Comparison of ENCODE assay signal across 13 mouse cellular contexts in genomic region chr16:91866258-91866634, GRCm38 (mm10).
DNase-seq lines count a peak whose midpoint lies in the region; TF ChIP-seq lines count a peak whose summit lies in the region.
"Had no signal": no experiment of that assay in that cellular context is flagged by ENCODE, and none has a peak within 500 bp of the region (broad histone marks: within the 10 kb centered on the region; RNA-seq: fewer than 3 reads in every experiment).

No protein-coding gene starts in this region.

- H3K4me3 ChIP-seq in gastrocnemius, adult 2 months, result no peak overlapping the region
- H3K4me3 ChIP-seq: embryonic facial prominence, embryonic 12.5 days; hindbrain, embryonic 10.5 days; limb, embryonic 10.5 days had no signal

- DNase-seq in heart, adult 9 months (ENCODE audit: low spot score in 2 of 2), result peak; percentile 59 to 68
- no peak for DNase-seq in heart, postnatal 36 days
- peak; percentile 80 for DNase-seq in adipocyte (ENCODE audit: low spot score)
- peak; percentile 90 for DNase-seq in gastrocnemius, adult 2 months
- peak; percentile 49 to 62 for DNase-seq in heart, postnatal 14 days
- DNase-seq in lung, postnatal 4 days, result no peak
- DNase-seq in frontal cortex, postnatal 10 days (ENCODE audit: low spot score in 2 of 2), result no peak
- DNase-seq: cerebellum, adult 8-10 months; kidney, adult 18-20 months; lung, postnatal 14 days had no signal

- H3K27ac ChIP-seq in gastrocnemius, adult 2 months, result peak overlapping the region; percentile 89
- H3K27ac ChIP-seq: embryonic facial prominence, embryonic 12.5 days; limb, embryonic 10.5 days had no signal

- TF ChIP-seq CTCF in gastrocnemius, adult 2 months (IDR thresholded peaks at IDR 0.05), result no peak

- intact Hi-C loops in heart, postnatal 36 days (cut with DNase I), result no loop called here
- intact Hi-C loops in gastrocnemius, adult 2 months (cut with DNase I), result no loop called here
- intact Hi-C loops in heart, postnatal 14 days (cut with DNase I), result no loop called here

Comparison
In these comparisons a context has a peak if more than half of its experiments do, and no peak if none do; other contexts are left out.
1. DNase-seq: peak in heart, adult 9 months (2 of 2), adipocyte (single experiment), gastrocnemius, adult 2 months (single experiment) and heart, postnatal 14 days (2 of 2); none in heart, postnatal 36 days (0 of 2), lung, postnatal 4 days (0 of 2) and frontal cortex, postnatal 10 days (0 of 2).